Mouse (Mus musculus) MEL (cell line): Measurements from ENCODE around the gene Slc25a53. TPM values are rescaled to one million over a fixed set of nuclear protein-coding genes. Genes with fewer than 3 reads are reported as not detected.

Experiments used
- DNase-seq: peaks from one replicate; pipeline ENCODE4 v3.0.0; 2011; ENCODE audit warnings: low read depth, low spot score
- H3K27ac ChIP-seq: 2 replicates; pipeline ENCODE4 v1.5.1; 2012; ENCODE audit warnings: low read depth, mild to moderate bottlenecking, control low read depth, low read length, moderate library complexity; ENCODE audit not compliant: control insufficient read depth
- H3K27me3 ChIP-seq, 2 experiments: fragments of 150-350 bp in 1 of 2; sonication (generic) in 1 of 2; 2 replicates each; pipeline ENCODE4 v1.6.1; 2012; ENCODE audit warnings: low read length in 2 of 2, mild to moderate bottlenecking in 2 of 2, improper control_type of control experiment in 1 of 2, moderate library complexity in 1 of 2; ENCODE audit not compliant: insufficient read depth in 2 of 2, control insufficient read depth in 1 of 2
- H3K36me3 ChIP-seq, 2 experiments: 2 replicates each; pipeline ENCODE4 v1.6.1; 2012 to 2014; ENCODE audit warnings: low read length in 2 of 2, improper control_type of control experiment in 1 of 2, inconsistent platforms in 1 of 2, mild to moderate bottlenecking in 1 of 2; ENCODE audit not compliant: insufficient read depth in 2 of 2, control insufficient read depth in 1 of 2
- H3K4me1 ChIP-seq, 2 experiments: fragments of 150-350 bp in 1 of 2; sonication (generic) in 1 of 2; 2 replicates each; pipeline ENCODE4 v1.6.1; 2012; ENCODE audit warnings: low read length in 2 of 2, improper control_type of control experiment in 1 of 2, mild to moderate bottlenecking in 1 of 2; ENCODE audit not compliant: insufficient read depth in 2 of 2, control insufficient read depth in 1 of 2
- H3K4me3 ChIP-seq, 2 experiments: fragments of 150-350 bp in 1 of 2; sonication (generic) in 1 of 2; 2 replicates each; pipeline ENCODE4 v1.5.1; 2012; ENCODE audit warnings: low read depth in 2 of 2, low read length in 2 of 2, mild to moderate bottlenecking in 2 of 2, moderate library complexity in 2 of 2, control low read depth in 1 of 2, improper control_type of control experiment in 1 of 2; ENCODE audit not compliant: control insufficient read depth in 1 of 2, insufficient read depth in 1 of 2
- H3K79me2 ChIP-seq: 2 replicates; pipeline ENCODE4 v1.6.1; 2012; ENCODE audit warnings: mild to moderate bottlenecking, low read length, moderate library complexity; ENCODE audit not compliant: control insufficient read depth, poor library complexity, insufficient read depth
- H3K9ac ChIP-seq: 2 replicates; pipeline ENCODE4 v1.6.1; 2012; ENCODE audit warnings: low read depth, mild to moderate bottlenecking, control low read depth, low read length, moderate library complexity; ENCODE audit not compliant: control insufficient read depth, poor library complexity, severe bottlenecking
- H3K9me3 ChIP-seq: fragments of 150-350 bp; sonication (generic); replicated peaks from 2 replicates; pipeline ENCODE4 v1.6.1; 2012; ENCODE audit warnings: mild to moderate bottlenecking, low read length, improper control_type of control experiment, moderate library complexity; ENCODE audit not compliant: insufficient read depth
- BHLHE40 ChIP-seq: IDR thresholded peaks from 2 replicates; pipeline ENCODE4 v1.6.1; 2012; ENCODE audit warnings: low read depth, mild to moderate bottlenecking, inconsistent platforms, low read length, improper control_type of control experiment, borderline replicate concordance
- CHD1 ChIP-seq: IDR thresholded peaks from 2 replicates; pipeline ENCODE4 v1.6.1; 2012; ENCODE audit warnings: low read depth, mild to moderate bottlenecking, inconsistent platforms, low read length, improper control_type of control experiment
- CHD2 ChIP-seq: IDR thresholded peaks from 2 replicates; pipeline ENCODE4 v1.6.1; 2011; ENCODE audit warnings: low read length, improper control_type of control experiment
- CTCF ChIP-seq, 3 experiments: IDR thresholded peaks in 2 of 3; conservative IDR thresholded peaks in 1 of 3; 2 replicates each; pipeline ENCODE4 v1.5.1; 2011 to 2012; ENCODE audit warnings: low read length in 3 of 3, low read depth in 2 of 3, mild to moderate bottlenecking in 2 of 3, improper control_type of control experiment in 1 of 3, inconsistent platforms in 1 of 3, mixed read lengths in 1 of 3, moderate library complexity in 1 of 3; ENCODE audit not compliant: control insufficient read depth in 1 of 3, insufficient read depth in 1 of 3, poor library complexity in 1 of 3, severe bottlenecking in 1 of 3
- E2F4 ChIP-seq: IDR thresholded peaks from 2 replicates; pipeline ENCODE4 v1.6.1; 2011; ENCODE audit warnings: low read depth, low read length, improper control_type of control experiment, borderline replicate concordance
- EP300 ChIP-seq, 2 experiments: IDR thresholded peaks; 2 replicates each; pipeline ENCODE4 v1.6.1; 2011; ENCODE audit warnings: improper control_type of control experiment in 2 of 2, low read length in 2 of 2, low read depth in 1 of 2, mild to moderate bottlenecking in 1 of 2
- ETS1 ChIP-seq: IDR thresholded peaks from 2 replicates; pipeline ENCODE4 v1.6.1; 2012; ENCODE audit warnings: low read depth, mild to moderate bottlenecking, inconsistent platforms, low read length, improper control_type of control experiment, moderate library complexity
- GATA1 ChIP-seq: IDR thresholded peaks from 2 replicates; pipeline ENCODE4 v1.6.1; 2011; ENCODE audit warnings: low read depth, low read length, improper control_type of control experiment
- MAFK ChIP-seq: IDR thresholded peaks from 2 replicates; pipeline ENCODE4 v1.6.1; 2011; ENCODE audit warnings: low read depth, mild to moderate bottlenecking, low read length, improper control_type of control experiment, borderline replicate concordance
- MAX ChIP-seq: IDR thresholded peaks from 2 replicates; pipeline ENCODE4 v1.6.1; 2011; ENCODE audit warnings: low read length, improper control_type of control experiment
- MAZ ChIP-seq: IDR thresholded peaks from 2 replicates; pipeline ENCODE4 v1.6.1; 2012; ENCODE audit warnings: low read depth, mild to moderate bottlenecking, inconsistent platforms, low read length, improper control_type of control experiment
- MEF2A ChIP-seq: IDR thresholded peaks from 2 replicates; pipeline ENCODE4 v1.6.1; 2014; ENCODE audit warnings: low read depth, mild to moderate bottlenecking, inconsistent platforms, low read length, improper control_type of control experiment; ENCODE audit not compliant: poor library complexity, insufficient replicate concordance, severe bottlenecking; ENCODE audit errors: extremely low read depth
- MYC ChIP-seq: IDR thresholded peaks from 2 replicates; pipeline ENCODE4 v1.6.1; 2011; ENCODE audit warnings: low read depth, mild to moderate bottlenecking, low read length, improper control_type of control experiment, moderate library complexity
- NELFE ChIP-seq: IDR thresholded peaks from 2 replicates; pipeline ENCODE4 v1.6.1; 2011; ENCODE audit warnings: low read depth, low read length, improper control_type of control experiment
- POLR2A ChIP-seq, 2 experiments: IDR thresholded peaks; 2 replicates each; pipeline ENCODE4 v1.6.1; 2011 to 2012; ENCODE audit warnings: low read length in 2 of 2, mild to moderate bottlenecking in 2 of 2, control low read depth in 1 of 2, improper control_type of control experiment in 1 of 2, low read depth in 1 of 2, moderate library complexity in 1 of 2; ENCODE audit not compliant: control insufficient read depth in 1 of 2, insufficient read depth in 1 of 2, poor library complexity in 1 of 2
- POLR2AphosphoS2 ChIP-seq: IDR thresholded peaks from 2 replicates; pipeline ENCODE4 v1.6.1; 2011; ENCODE audit warnings: low read length, improper control_type of control experiment
- RAD21 ChIP-seq: IDR thresholded peaks from 2 replicates; pipeline ENCODE4 v1.6.1; 2011; ENCODE audit warnings: mild to moderate bottlenecking, low read depth, low read length, improper control_type of control experiment
- TCF12 ChIP-seq: IDR thresholded peaks from 2 replicates; pipeline ENCODE4 v1.6.1; 2014; ENCODE audit warnings: low read depth, mild to moderate bottlenecking, inconsistent platforms, low read length, improper control_type of control experiment, moderate library complexity
- USF1 ChIP-seq: IDR thresholded peaks from 2 replicates; pipeline ENCODE4 v1.6.1; 2014; ENCODE audit warnings: low read depth, mild to moderate bottlenecking, inconsistent platforms, low read length, improper control_type of control experiment, moderate library complexity
- ZC3H11A ChIP-seq: IDR thresholded peaks from 2 replicates; pipeline ENCODE4 v1.6.1; 2012; ENCODE audit warnings: low read depth, mild to moderate bottlenecking, inconsistent platforms, low read length, improper control_type of control experiment
- ZKSCAN1 ChIP-seq: IDR thresholded peaks from 2 replicates; pipeline ENCODE4 v1.6.1; 2012; ENCODE audit warnings: low read depth, mild to moderate bottlenecking, inconsistent platforms, low read length, improper control_type of control experiment, moderate library complexity
- polyA plus RNA-seq, 2 experiments: library from polyadenylated mRNA; stranded (reverse) in 1 of 2; unstranded in 1 of 2; fragments of >175 nt in 1 of 2; fragments of >200 nt in 1 of 2; gene quantifications; 2 replicates each; pipeline versions ENCODE4 v1.2.1 to v1.2.4; 2012; ENCODE audit warnings: low replicate concordance in 2 of 2, low read depth in 1 of 2; ENCODE audit not compliant: insufficient read length in 2 of 2, insufficient read depth in 1 of 2, missing spikeins in 1 of 2
- total RNA-seq: library from RNA; depleted of rRNA; stranded (reverse); fragments of 300-350 nt; gene quantifications from 2 replicates; pipeline ENCODE4 v1.2.3, GENCODE M21; 2012

Gene Slc25a53
- total and polyA plus RNA-seq, 3 experiments: 5.1 to 8.6 TPM; not detected in 1

GRCm38 (mm10) chrX:137034322-137034721, 3.8 kb downstream of the Slc25a53 start:
- Histone ChIP-seq H3K9ac (no peak overlapping the region), H3K9me3 (no peaks in the 10 kb centered on the region), H3K27ac (no peak overlapping the region), H3K36me3 (peaks cover 2 to 14% of the 10 kb centered on the region in 2 experiments; a peak in 3 of 4 replicates), H3K79me2 (peaks cover 29% of the 10 kb centered on the region), H3K4me3 (no peak overlapping the region), H3K27me3 (no peaks in the 10 kb centered on the region), H3K4me1 (peaks cover 0 to 9% of the 10 kb centered on the region in 2 experiments; a peak in 3 of 4 replicates)
- TF ChIP-seq MAX (no peak), GATA1 (no peak), MAZ (no peak), RAD21 (no peak), E2F4 (no peak), ZC3H11A (no peak), CHD1 (no peak), EP300 (IDR thresholded peaks at IDR 0.05; ENCODE audit: low read depth in 1 of 2, low read length in 2 of 2) (no peak), MYC (no peak), CHD2 (no peak), USF1 (no peak), MEF2A (no peak), ETS1 (no peak), TCF12 (no peak), BHLHE40 (no peak)
- DNase-seq: no peak

DNA sequence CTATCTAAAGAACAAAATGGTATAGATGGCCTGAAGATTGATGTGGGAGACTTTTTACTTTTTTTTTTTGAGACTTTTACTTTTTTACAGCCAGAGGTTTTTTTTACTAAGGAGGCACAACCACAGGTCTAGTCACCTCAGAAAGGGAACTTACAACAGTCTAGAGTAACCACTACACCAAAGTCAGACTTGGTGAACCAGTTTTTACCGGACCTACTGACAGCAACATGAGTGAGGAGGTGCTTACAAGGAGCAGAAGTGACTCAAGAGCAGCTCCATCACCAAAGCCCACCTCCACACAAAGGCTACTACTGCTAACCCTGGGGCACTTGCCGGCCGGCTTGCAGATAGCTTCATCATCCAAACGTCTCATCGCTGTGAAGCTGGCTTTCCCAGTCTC, 6.4 kb downstream of the Slc25a53 start:
- TF ChIP-seq CTCF (IDR thresholded peaks at IDR 0.05 in 2 of 3, conservative IDR thresholded peaks at IDR 0.05 in 1 of 3; ENCODE audit: control insufficient read depth in 1 of 3, insufficient read depth in 1 of 3, low read depth in 2 of 3, low read length in 3 of 3, poor library complexity in 1 of 3, severe bottlenecking in 1 of 3) (no peak), ZKSCAN1 (no peak), NELFE (no peak), POLR2A (IDR thresholded peaks at IDR 0.05; ENCODE audit: control insufficient read depth in 1 of 2, insufficient read depth in 1 of 2, low read depth in 1 of 2, low read length in 2 of 2, poor library complexity in 1 of 2) (no peak), POLR2AphosphoS2 (no peak), MAFK (no peak), RAD21 (no peak)
- H3K4me1 ChIP-seq: no peaks in the 10 kb centered on the region
- H3K4me3 ChIP-seq: no peak overlapping the region
- H3K79me2 ChIP-seq: peaks cover 18% of the 10 kb centered on the region
- no peaks in the 10 kb centered on the region for H3K9me3 ChIP-seq
- no peaks in the 10 kb centered on the region for H3K27me3 ChIP-seq
- no peak overlapping the region for H3K9ac ChIP-seq
- DNase-seq: no peak
- no peak overlapping the region for H3K27ac ChIP-seq
- peaks cover 3 to 4% of the 10 kb centered on the region in 2 experiments; a peak in 2 of 4 replicates for H3K36me3 ChIP-seq
